Mouse (Mus musculus) cortical plate, adult 2 months (tissue): ENCODE results near the gene Ino80e.

Experiments
- CTCF ChIP-seq: fragments of 200-500 bp; IDR thresholded peaks from 2 replicates; pipeline ENCODE4 v1.5.1; 2011; ENCODE audit warnings: mild to moderate bottlenecking, control low read depth, low read length; ENCODE audit not compliant: insufficient read depth; ENCODE audit errors: extremely low read depth
- POLR2A ChIP-seq: fragments of 200-500 bp; IDR thresholded peaks from 2 replicates; pipeline ENCODE4 v1.6.1; 2011; ENCODE audit warnings: mild to moderate bottlenecking, low read length, control low read depth; ENCODE audit not compliant: insufficient read depth; ENCODE audit errors: extremely low read depth

DNA sequence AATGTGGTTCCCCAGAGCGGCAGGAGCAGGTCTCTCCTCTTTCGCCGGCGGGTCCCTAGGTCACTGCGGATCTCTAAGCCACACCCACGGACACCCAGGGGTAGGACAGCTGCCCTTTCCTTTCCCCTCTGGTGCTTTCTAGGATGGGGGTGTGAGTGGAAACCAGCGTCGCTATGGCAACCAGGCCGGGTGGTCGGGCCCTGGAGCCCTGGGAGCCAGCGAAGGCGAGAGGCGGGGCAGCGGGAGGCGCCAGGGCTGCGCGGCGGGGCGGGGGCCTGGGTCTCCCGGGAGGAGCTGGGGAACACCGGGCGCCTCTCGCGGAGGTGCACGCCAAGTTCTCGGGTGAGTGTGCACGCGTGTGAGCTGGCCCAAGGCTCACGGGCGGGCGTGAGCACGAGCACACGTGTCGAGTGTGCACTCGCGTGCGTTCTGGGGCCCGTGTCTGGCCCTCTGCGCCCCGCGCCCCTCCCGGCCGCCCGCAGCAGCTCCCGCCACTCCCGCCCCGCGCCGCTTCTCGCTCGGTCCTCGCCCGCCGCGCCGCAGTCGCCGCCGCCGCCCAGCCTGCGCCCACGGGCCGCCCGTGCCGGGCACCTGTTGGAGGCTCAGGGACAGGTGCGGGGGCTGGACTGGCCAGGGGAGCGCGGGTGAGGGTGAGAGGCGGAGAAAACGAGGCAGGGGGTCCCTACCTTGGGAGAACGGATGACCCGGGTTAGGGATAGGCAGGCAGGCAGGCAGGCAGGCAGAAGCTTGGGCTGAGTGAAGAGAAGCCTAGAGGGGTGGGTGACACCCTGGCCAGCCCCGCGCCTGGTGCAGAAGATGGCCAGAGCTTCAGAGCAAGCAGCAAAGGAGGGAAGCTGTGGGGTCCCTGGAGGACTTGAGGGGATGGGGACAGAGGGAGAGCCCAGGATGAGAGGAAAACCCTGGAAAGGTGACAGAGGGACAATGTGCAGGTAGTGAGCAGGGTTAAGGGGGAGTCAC lies 14.5 kb downstream of the Ino80e start:
- TF ChIP-seq CTCF (no peak), POLR2A (no peak)
